Mouse (Mus musculus): Measurements from ENCODE around the gene Pnpla6. TPM values are rescaled to one million over a fixed set of nuclear protein-coding genes. Genes with fewer than 3 reads are reported as not detected.
A peak's percentile ranks its signal among the peaks of the same experiment; 100 is the strongest.

The Pnpla6 gene
- polyA plus RNA-seq, 1 experiment = 47.5 TPM

- peak overlapping the region; percentile 82 for H3K9ac ChIP-seq (ENCODE audit: low read depth, poor library complexity, severe bottlenecking)
- H3K27ac ChIP-seq (ENCODE audit: insufficient read depth, low read length) = peak overlapping the region; percentile 66
- peak overlapping the region; percentile 74 for H3K4me3 ChIP-seq (ENCODE audit: low read depth, low read length)
- no peaks in the 10 kb centered on the region for H3K4me1 ChIP-seq (ENCODE audit: control insufficient read depth, insufficient read depth, low read length)
- TF ChIP-seq EP300 (IDR thresholded peaks at IDR 0.05; ENCODE audit: insufficient read depth, low read depth, low read length) (no peak), CTCF (IDR thresholded peaks at IDR 0.05; ENCODE audit: low read depth, low read length) (no peak), POLR2A (IDR thresholded peaks at IDR 0.05; ENCODE audit: insufficient read depth, low read length) (no peak)
- H3K36me3 ChIP-seq (ENCODE audit: control insufficient read depth, insufficient read depth, low read length, poor library complexity, severe bottlenecking) = peaks cover 3% of the 10 kb centered on the region; the same call in 1 of the 2 replicates
- no peaks in the 10 kb centered on the region for H3K9me3 ChIP-seq (replicated peaks; ENCODE audit: control insufficient read depth, insufficient read depth, low read length, poor library complexity, severe bottlenecking)
- no peaks in the 10 kb centered on the region for H3K27me3 ChIP-seq (ENCODE audit: control insufficient read depth, insufficient read depth, low read length, poor library complexity, severe bottlenecking)
Measured at GRCm38 (mm10) chr8:3499751-3500150, 15.4 kb upstream of the Pnpla6 start.

- Histone ChIP-seq H3K36me3 (ENCODE audit: control insufficient read depth, insufficient read depth, low read length, poor library complexity, severe bottlenecking) (peaks cover 4% of the 10 kb centered on the region; the same call in 1 of the 2 replicates), H3K27me3 (ENCODE audit: control insufficient read depth, insufficient read depth, low read length, poor library complexity, severe bottlenecking) (no peaks in the 10 kb centered on the region), H3K27ac (ENCODE audit: insufficient read depth, low read length) (peak within 1 kb of the TSS; percentile 66), H3K4me1 (ENCODE audit: control insufficient read depth, insufficient read depth, low read length) (no peaks in the 10 kb centered on the region), H3K4me3 (ENCODE audit: low read depth, low read length) (peak within 1 kb of the TSS; percentile 93), H3K9ac (ENCODE audit: low read depth, poor library complexity, severe bottlenecking) (peak within 1 kb of the TSS; percentile 89), H3K9me3 (replicated peaks; ENCODE audit: control insufficient read depth, insufficient read depth, low read length, poor library complexity, severe bottlenecking) (no peaks in the 10 kb centered on the region)
- TF ChIP-seq EP300 (IDR thresholded peaks at IDR 0.05; ENCODE audit: insufficient read depth, low read depth, low read length) (peak; percentile 62; the same call in 1 of the 2 replicates), CTCF (IDR thresholded peaks at IDR 0.05; ENCODE audit: low read depth, low read length) (no peak), POLR2A (IDR thresholded peaks at IDR 0.05; ENCODE audit: insufficient read depth, low read length) (peak; percentile 86)
Measured at GRCm38 (mm10) chr8:3500235-3501090, 14.7 kb upstream of the Pnpla6 start, which contains the start of gene Mcoln1. Mcoln1 (plus strand) TSS chr8:3500457.

GRCm38 (mm10) chr8:3502217-3502616 is 13.0 kb upstream of the Pnpla6 start:
- Histone ChIP-seq H3K9me3 (replicated peaks; ENCODE audit: control insufficient read depth, insufficient read depth, low read length, poor library complexity, severe bottlenecking) (no peaks in the 10 kb centered on the region), H3K27ac (ENCODE audit: insufficient read depth, low read length) (no peak overlapping the region), H3K4me3 (ENCODE audit: low read depth, low read length) (no peak overlapping the region), H3K27me3 (ENCODE audit: control insufficient read depth, insufficient read depth, low read length, poor library complexity, severe bottlenecking) (no peaks in the 10 kb centered on the region), H3K9ac (ENCODE audit: low read depth, poor library complexity, severe bottlenecking) (no peak overlapping the region), H3K36me3 (ENCODE audit: control insufficient read depth, insufficient read depth, low read length, poor library complexity, severe bottlenecking) (peaks cover 20% of the 10 kb centered on the region), H3K4me1 (ENCODE audit: control insufficient read depth, insufficient read depth, low read length) (no peaks in the 10 kb centered on the region)
- no peak for TF ChIP-seq CTCF (IDR thresholded peaks at IDR 0.05; ENCODE audit: low read depth, low read length)
- no peak for TF ChIP-seq EP300 (IDR thresholded peaks at IDR 0.05; ENCODE audit: insufficient read depth, low read depth, low read length)
- no peak for TF ChIP-seq POLR2A (IDR thresholded peaks at IDR 0.05; ENCODE audit: insufficient read depth, low read length)

DNA sequence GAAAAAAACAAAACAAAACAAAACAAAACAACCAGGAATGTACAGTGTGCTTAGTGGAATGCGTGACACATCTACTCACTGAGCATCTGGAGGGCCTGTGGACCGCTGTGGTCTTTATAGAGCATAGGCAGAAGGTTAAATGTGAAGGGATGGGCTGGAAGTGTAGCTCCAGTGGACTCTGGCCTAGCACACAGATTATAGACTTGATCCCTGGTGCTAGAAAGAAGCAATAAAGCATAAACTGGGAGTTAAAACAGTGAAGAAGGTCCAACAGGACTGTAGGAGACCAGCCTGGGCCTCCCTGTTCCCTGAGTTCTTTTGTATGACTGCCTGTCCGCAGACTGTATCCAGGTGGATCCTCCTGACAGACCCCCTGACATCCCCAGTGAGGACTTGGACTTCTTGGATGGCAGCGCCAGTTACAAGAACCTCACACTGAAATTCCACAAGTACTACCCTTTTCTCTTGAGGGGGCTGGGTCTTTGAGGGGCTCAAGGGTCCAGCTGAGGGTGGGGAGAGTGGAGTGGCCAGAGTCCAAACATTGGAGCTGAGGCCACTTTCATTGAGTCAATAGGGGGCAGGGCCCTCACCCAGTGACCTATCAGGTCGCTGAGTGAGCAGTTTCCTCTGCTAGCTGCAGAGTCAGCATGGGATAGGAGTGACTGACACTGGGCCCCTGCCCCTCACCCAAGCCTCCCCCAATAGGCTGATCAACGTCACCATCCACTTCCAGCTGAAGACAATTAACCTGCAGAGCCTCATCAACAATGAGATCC is 7.0 kb upstream of the Pnpla6 start:
- Histone ChIP-seq H3K4me3 (ENCODE audit: low read depth, low read length) (no peak overlapping the region), H3K9ac (ENCODE audit: low read depth, poor library complexity, severe bottlenecking) (no peak overlapping the region), H3K4me1 (ENCODE audit: control insufficient read depth, insufficient read depth, low read length) (no peaks in the 10 kb centered on the region), H3K27ac (ENCODE audit: insufficient read depth, low read length) (no peak overlapping the region), H3K27me3 (ENCODE audit: control insufficient read depth, insufficient read depth, low read length, poor library complexity, severe bottlenecking) (no peaks in the 10 kb centered on the region), H3K36me3 (ENCODE audit: control insufficient read depth, insufficient read depth, low read length, poor library complexity, severe bottlenecking) (peaks cover 57% of the 10 kb centered on the region), H3K9me3 (replicated peaks; ENCODE audit: control insufficient read depth, insufficient read depth, low read length, poor library complexity, severe bottlenecking) (no peaks in the 10 kb centered on the region)
- TF ChIP-seq EP300 (IDR thresholded peaks at IDR 0.05; ENCODE audit: insufficient read depth, low read depth, low read length) (no peak), POLR2A (IDR thresholded peaks at IDR 0.05; ENCODE audit: insufficient read depth, low read length) (no peak), CTCF (IDR thresholded peaks at IDR 0.05; ENCODE audit: low read depth, low read length) (no peak)

DNA sequence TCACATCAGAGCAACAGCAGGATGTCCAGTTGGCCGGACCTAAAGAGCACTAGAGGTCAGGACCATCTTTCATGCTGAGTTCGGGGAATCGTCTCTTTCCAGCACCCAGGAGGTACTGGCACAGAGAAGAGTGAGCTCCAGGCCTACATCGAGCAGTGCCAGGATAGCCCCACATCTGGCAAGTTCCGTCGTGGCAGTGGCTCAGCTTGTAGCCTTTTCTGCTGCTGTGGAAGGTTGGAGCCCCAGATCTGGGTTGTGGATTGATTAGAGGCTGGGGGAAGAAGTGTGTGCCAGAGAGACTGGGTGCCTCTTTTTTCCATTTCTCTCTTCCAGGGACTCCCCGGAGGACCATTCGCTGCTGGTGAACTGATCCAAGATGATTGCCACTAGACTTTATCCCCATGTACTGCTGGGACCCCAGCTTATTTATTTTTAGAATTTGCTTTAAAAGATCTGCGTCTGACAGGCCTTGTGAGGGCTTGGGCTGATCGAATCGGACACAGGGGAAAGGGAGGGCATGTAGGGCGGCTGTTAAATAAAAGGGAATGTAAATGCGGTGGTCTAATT is 420 bp upstream of the Pnpla6 start:
- TF ChIP-seq EP300 (IDR thresholded peaks at IDR 0.05; ENCODE audit: insufficient read depth, low read depth, low read length) (no peak), CTCF (IDR thresholded peaks at IDR 0.05; ENCODE audit: low read depth, low read length) (no peak), POLR2A (IDR thresholded peaks at IDR 0.05; ENCODE audit: insufficient read depth, low read length) (no peak)
- peaks cover 23% of the 10 kb centered on the region for H3K36me3 ChIP-seq (ENCODE audit: control insufficient read depth, insufficient read depth, low read length, poor library complexity, severe bottlenecking)
- H3K9ac ChIP-seq (ENCODE audit: low read depth, poor library complexity, severe bottlenecking) = peak overlapping the region; percentile 75
- no peaks in the 10 kb centered on the region for H3K9me3 ChIP-seq (replicated peaks; ENCODE audit: control insufficient read depth, insufficient read depth, low read length, poor library complexity, severe bottlenecking)
- no peaks in the 10 kb centered on the region for H3K4me1 ChIP-seq (ENCODE audit: control insufficient read depth, insufficient read depth, low read length)
- peak overlapping the region; percentile 30; the same call in 1 of the 2 replicates for H3K4me3 ChIP-seq (ENCODE audit: low read depth, low read length)
- H3K27ac ChIP-seq (ENCODE audit: insufficient read depth, low read length) = no peak overlapping the region
- H3K27me3 ChIP-seq (ENCODE audit: control insufficient read depth, insufficient read depth, low read length, poor library complexity, severe bottlenecking) = no peaks in the 10 kb centered on the region

Measured in ES-Bruce4 (cell line).